Mouse (Mus musculus): ENCODE data around the gene Gm10273. TPM values are rescaled to one million over a fixed set of nuclear protein-coding genes. Genes with fewer than 3 reads are reported as not detected.
A peak's percentile ranks its signal among the peaks of the same experiment; 100 is the strongest.

Gene Gm10273
- polyA plus RNA-seq, 1 experiment, result 157 TPM

- Histone ChIP-seq H3K4me1 (ENCODE audit: control insufficient read depth, insufficient read depth, insufficient read length, low read length) (peaks cover 10% of the 10 kb centered on the region), H3K27ac (replicated peaks; ENCODE audit: low read depth, low read length) (no peak overlapping the region), H3K4me3 (ENCODE audit: insufficient read depth, low read depth, low read length) (no peak overlapping the region)
Measured at GRCm38 (mm10) chr10:59426371-59426770, 30.9 kb downstream of the Gm10273 start.

- peaks cover 6% of the 10 kb centered on the region for H3K4me1 ChIP-seq (ENCODE audit: control insufficient read depth, insufficient read depth, insufficient read length, low read length)
- H3K4me3 ChIP-seq (ENCODE audit: insufficient read depth, low read depth, low read length), result no peak overlapping the region
- H3K27ac ChIP-seq (replicated peaks; ENCODE audit: low read depth, low read length), result no peak overlapping the region
Measured at GRCm38 (mm10) chr10:59429448-59430135, 34.2 kb downstream of the Gm10273 start.

GRCm38 (mm10) chr10:59430701-59431218 lies 35.3 kb downstream of the Gm10273 start:
- no peak overlapping the region for H3K27ac ChIP-seq (replicated peaks; ENCODE audit: low read depth, low read length)

GRCm38 (mm10) chr10:59435746-59436145 lies 40.3 kb downstream of the Gm10273 start:
- Histone ChIP-seq H3K4me3 (ENCODE audit: insufficient read depth, low read depth, low read length) (no peak overlapping the region), H3K27ac (replicated peaks; ENCODE audit: low read depth, low read length) (no peak overlapping the region), H3K4me1 (ENCODE audit: control insufficient read depth, insufficient read depth, insufficient read length, low read length) (peaks cover 22% of the 10 kb centered on the region)

More at GRCm38 (mm10) chr10:59430701-59431218, 35.3 kb downstream of the Gm10273 start:
- no peak overlapping the region for H3K4me3 ChIP-seq (ENCODE audit: insufficient read depth, low read depth, low read length)
- peaks cover 6% of the 10 kb centered on the region for H3K4me1 ChIP-seq (ENCODE audit: control insufficient read depth, insufficient read depth, insufficient read length, low read length)

- no peak overlapping the region for H3K27ac ChIP-seq (replicated peaks; ENCODE audit: low read depth, low read length)
- no peak overlapping the region for H3K4me3 ChIP-seq (ENCODE audit: insufficient read depth, low read depth, low read length)
- peaks cover 24% of the 10 kb centered on the region for H3K4me1 ChIP-seq (ENCODE audit: control insufficient read depth, insufficient read depth, insufficient read length, low read length)
Measured at GRCm38 (mm10) chr10:59438651-59439050, 43.2 kb downstream of the Gm10273 start.

GRCm38 (mm10) chr10:59439508-59439931 lies 44.1 kb downstream of the Gm10273 start:
- peaks cover 24% of the 10 kb centered on the region for H3K4me1 ChIP-seq (ENCODE audit: control insufficient read depth, insufficient read depth, insufficient read length, low read length)
- no peak overlapping the region for H3K4me3 ChIP-seq (ENCODE audit: insufficient read depth, low read depth, low read length)
- H3K27ac ChIP-seq (replicated peaks; ENCODE audit: low read depth, low read length), result peak overlapping the region; percentile 48; the same call in 1 of the 2 replicates

- no peak overlapping the region for H3K4me3 ChIP-seq (ENCODE audit: insufficient read depth, low read depth, low read length)
Measured at GRCm38 (mm10) chr10:59440177-59440576, 44.7 kb downstream of the Gm10273 start.

GRCm38 (mm10) chr10:59441735-59442134 lies 46.3 kb downstream of the Gm10273 start, which contains the start of gene Oit3:
Gene Oit3 (minus strand): TSS chr10:59441778.
- Histone ChIP-seq H3K27ac (replicated peaks; ENCODE audit: low read depth, low read length) (no peak within 1 kb of the TSS), H3K4me1 (ENCODE audit: control insufficient read depth, insufficient read depth, insufficient read length, low read length) (peaks cover 24% of the 10 kb centered on the region), H3K4me3 (ENCODE audit: insufficient read depth, low read depth, low read length) (no peak within 1 kb of the TSS)

More at GRCm38 (mm10) chr10:59440177-59440576, 44.7 kb downstream of the Gm10273 start:
- Histone ChIP-seq H3K27ac (replicated peaks; ENCODE audit: low read depth, low read length) (peak overlapping the region; percentile 11; the same call in 1 of the 2 replicates), H3K4me1 (ENCODE audit: control insufficient read depth, insufficient read depth, insufficient read length, low read length) (peaks cover 24% of the 10 kb centered on the region)

- Histone ChIP-seq H3K27ac (replicated peaks; ENCODE audit: low read depth, low read length) (no peak overlapping the region), H3K4me3 (ENCODE audit: insufficient read depth, low read depth, low read length) (no peak overlapping the region), H3K4me1 (ENCODE audit: control insufficient read depth, insufficient read depth, insufficient read length, low read length) (peaks cover 27% of the 10 kb centered on the region)
Measured at GRCm38 (mm10) chr10:59443212-59443611, 47.8 kb downstream of the Gm10273 start.

GRCm38 (mm10) chr10:59444106-59444505 lies 48.7 kb downstream of the Gm10273 start:
- Histone ChIP-seq H3K27ac (replicated peaks; ENCODE audit: low read depth, low read length) (no peak overlapping the region), H3K4me3 (ENCODE audit: insufficient read depth, low read depth, low read length) (no peak overlapping the region), H3K4me1 (ENCODE audit: control insufficient read depth, insufficient read depth, insufficient read length, low read length) (peaks cover 20% of the 10 kb centered on the region)

- peaks cover 17% of the 10 kb centered on the region for H3K4me1 ChIP-seq (ENCODE audit: control insufficient read depth, insufficient read depth, insufficient read length, low read length)
- no peak overlapping the region for H3K4me3 ChIP-seq (ENCODE audit: insufficient read depth, low read depth, low read length)
- H3K27ac ChIP-seq (replicated peaks; ENCODE audit: low read depth, low read length), result no peak overlapping the region
Measured at GRCm38 (mm10) chr10:59444635-59445034, 49.2 kb downstream of the Gm10273 start.

Other genes with a start within 250 kb of the Gm10273 start
- 25.7 and 37.1 TPM in 2 replicates for gene Sept10, start 173.8 kb upstream of the Gm10273 start, polyA plus RNA-seq (2012; ENCODE audit: insufficient read depth, insufficient read length, missing spikeins)
- gene Sowahc, start 173.7 kb upstream of the Gm10273 start, polyA plus RNA-seq (2012; ENCODE audit: insufficient read depth, insufficient read length, missing spikeins), result 24.0 and 37.9 TPM in 2 replicates
- gene P4ha1, start 72.3 kb upstream of the Gm10273 start, polyA plus RNA-seq (2012; ENCODE audit: insufficient read depth, insufficient read length, missing spikeins), result 13.4 and 49.0 TPM in 2 replicates
- gene Pla2g12b, start 8.0 kb downstream of the Gm10273 start, polyA plus RNA-seq (2012; ENCODE audit: insufficient read depth, insufficient read length, missing spikeins), result not detected in 2 replicates
- not detected in 2 replicates for gene Oit3, start 46.1 kb downstream of the Gm10273 start, polyA plus RNA-seq (2012; ENCODE audit: insufficient read depth, insufficient read length, missing spikeins)
- gene Gm10322, start 220.4 kb downstream of the Gm10273 start, polyA plus RNA-seq (2012; ENCODE audit: insufficient read depth, insufficient read length, missing spikeins), result not detected in 2 replicates
- 15.4 and 15.7 TPM in 2 replicates for gene Mcu, start 221.1 kb downstream of the Gm10273 start, polyA plus RNA-seq (2012; ENCODE audit: insufficient read depth, insufficient read length, missing spikeins)